Mouse (Mus musculus): Measurements from ENCODE around the gene Map3k20.

Map3k20 gene

DNA sequence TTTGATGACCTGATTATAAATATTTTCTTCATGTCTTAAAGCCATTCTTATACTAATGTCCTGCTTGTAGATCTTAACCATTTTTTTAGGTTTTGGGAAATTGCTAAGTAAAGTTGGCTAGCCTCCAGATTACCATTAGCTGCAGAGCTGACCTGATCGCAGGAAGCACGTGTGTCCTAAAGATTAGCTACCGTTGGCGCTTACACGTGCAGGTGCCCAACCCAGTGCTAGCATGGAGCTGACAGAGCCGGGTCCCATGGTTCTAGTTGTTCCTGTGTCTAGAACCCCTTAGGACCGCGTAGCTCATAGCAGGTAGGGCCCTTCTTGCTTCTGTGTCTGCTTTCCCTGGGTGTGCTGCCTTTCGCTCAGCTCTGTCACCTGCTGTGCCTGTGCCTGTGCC lies 194.4 kb downstream of the Map3k20 start:
- DNase-seq (ENCODE audit: low read depth, low spot score), result no peak

DNA sequence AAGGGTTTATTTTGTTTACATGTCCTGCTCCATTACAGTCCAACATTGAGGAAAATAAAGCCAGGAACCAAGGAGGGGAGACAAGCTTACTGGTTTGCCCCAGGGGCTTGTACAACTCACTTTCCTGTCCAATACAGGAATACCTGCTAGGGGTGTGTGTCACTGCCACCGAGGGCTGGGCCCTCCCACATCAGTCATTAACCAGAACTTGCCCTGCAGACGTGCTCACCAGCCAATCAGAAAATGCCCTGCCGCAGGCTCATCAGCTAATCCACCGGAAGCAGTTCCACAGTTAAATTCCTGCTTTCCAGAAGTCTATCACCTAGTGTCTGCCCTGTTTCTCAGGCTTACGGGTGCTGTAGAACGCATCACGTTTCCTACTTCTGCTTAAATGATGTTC lies 206.2 kb downstream of the Map3k20 start:
- DNase-seq (ENCODE audit: low read depth, low spot score), result no peak

All from WW6 (cell line).